Mouse (Mus musculus) heart, adult 2 months (tissue): ENCODE measurements around the gene Hvcn1.

ENCODE experiments used
- CTCF ChIP-seq: fragments of 200-600 bp; IDR thresholded peaks from 2 replicates; pipeline ENCODE4 v1.8.1; 2022; ENCODE audit warnings: antibody characterized with exemption, mild to moderate bottlenecking, moderate library complexity
- POLR2A ChIP-seq: fragments of 200-500 bp; IDR thresholded peaks from 2 replicates; pipeline ENCODE4 v1.6.1; 2011; ENCODE audit warnings: mild to moderate bottlenecking, low read depth, low read length, control low read depth; ENCODE audit not compliant: insufficient read depth

GRCm38 (mm10) chr5:122192347-122192746 lies 14.3 kb upstream of the Hvcn1 start:
- no peak for TF ChIP-seq CTCF
- no peak for TF ChIP-seq POLR2A
